Mouse (Mus musculus): ENCODE data around the gene Xylt1.

DNA sequence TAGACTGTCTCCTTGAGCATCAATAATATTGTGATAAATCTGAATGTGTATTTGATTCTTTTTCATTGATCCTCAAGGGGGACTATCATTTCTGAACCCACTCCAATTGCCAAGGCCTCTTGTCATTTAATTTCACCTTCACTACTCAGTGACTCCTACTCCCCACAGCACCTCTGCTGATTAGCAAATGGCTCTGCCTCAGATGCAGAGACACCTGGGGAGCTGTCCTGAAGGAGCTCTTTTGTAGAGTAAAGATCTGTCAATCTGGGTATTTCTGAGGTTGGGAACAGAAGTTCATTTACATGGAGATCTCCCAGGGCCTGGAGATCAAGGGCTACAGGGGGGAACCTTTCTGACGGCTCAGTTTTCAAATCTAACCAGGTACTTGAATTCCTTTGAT lies 98.2 kb downstream of the Xylt1 start:
- TF ChIP-seq CTCF (IDR thresholded peaks at IDR 0.05; ENCODE audit: control insufficient read depth, insufficient read depth, low read length) (no peak), POLR2A (IDR thresholded peaks at IDR 0.05; ENCODE audit: borderline replicate concordance, control insufficient read depth, low read depth, low read length) (no peak)
